ENCODE assay signal across 8 mouse cellular contexts in the genomic region with DNA sequence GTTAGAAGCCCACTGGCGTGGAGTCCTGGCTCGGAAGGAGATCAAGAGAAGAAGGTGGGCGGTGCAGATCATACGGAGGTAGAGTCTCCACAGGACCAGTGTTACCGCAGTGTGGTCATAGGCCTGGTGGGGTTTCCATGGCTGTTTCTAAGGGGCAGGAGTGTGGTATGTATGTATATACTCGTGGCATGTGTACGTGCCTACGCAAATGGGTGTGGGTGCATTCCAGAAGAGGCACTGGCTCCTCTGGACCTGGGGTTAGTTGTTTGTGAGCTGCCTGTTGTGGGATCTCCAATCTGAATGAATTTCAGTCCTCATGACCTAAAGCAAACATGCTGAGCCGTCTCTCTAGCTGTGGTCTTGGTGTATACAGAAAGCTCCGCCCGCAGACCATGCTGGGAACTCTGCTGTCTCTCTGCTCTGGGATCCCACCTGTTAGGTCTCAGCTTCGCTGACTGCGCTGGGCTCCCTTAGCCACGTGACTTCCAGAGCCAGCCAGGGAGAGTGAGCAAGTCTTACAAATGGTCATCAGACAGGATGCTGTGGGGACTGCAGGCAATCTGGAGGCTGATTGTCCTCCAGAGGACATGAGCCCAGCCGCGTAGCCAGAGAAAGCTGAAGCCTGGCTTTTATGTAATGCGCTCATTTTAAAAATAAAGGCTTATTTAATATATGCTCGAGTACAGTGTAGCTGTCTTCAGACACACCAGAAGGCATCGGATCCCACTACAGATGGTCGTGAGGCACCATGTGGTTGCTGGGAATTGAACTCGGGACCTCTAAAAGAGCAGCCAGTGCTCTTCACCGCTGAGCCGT. TPM values are rescaled to one million over a fixed set of nuclear protein-coding genes. Genes with fewer than 3 reads are reported as not detected.
DNase-seq lines count a peak whose midpoint lies in the region; ATAC-seq and TF ChIP-seq lines count a peak whose summit lies in the region.

No protein-coding gene starts in this region.

- H3K27me3 ChIP-seq in hindbrain, embryonic 16.5 days (replicated peaks; ENCODE audit: control insufficient read depth, insufficient read depth, low read length) = no peaks in the 10 kb centered on the region
- no peaks in the 10 kb centered on the region for H3K27me3 ChIP-seq in liver, embryonic 16.5 days (ENCODE audit: control insufficient read depth, insufficient read depth, low read depth, low read length)

- peak overlapping the region; percentile 89 for H3K27ac ChIP-seq in embryonic fibroblast, embryonic 13.5 days (ENCODE audit: insufficient read depth, low read length)
- H3K27ac ChIP-seq in hindbrain, embryonic 16.5 days (ENCODE audit: low read depth, low read length) = no peak overlapping the region
- no peak overlapping the region; the same call in none of the 2 replicates for H3K27ac ChIP-seq in liver, embryonic 16.5 days (ENCODE audit: low read length)

- peak; percentile 41; the same call in 1 of the 2 replicates for TF ChIP-seq POLR2A in embryonic fibroblast, embryonic 13.5 days (IDR thresholded peaks at IDR 0.05; ENCODE audit: low read depth, low read length)

- no peak overlapping the region for H3K4me2 ChIP-seq in hindbrain, embryonic 16.5 days (ENCODE audit: low read length)
- peak overlapping the region; percentile 31; the same call in 1 of the 2 replicates for H3K4me2 ChIP-seq in liver, embryonic 16.5 days (ENCODE audit: low read depth, low read length)

- no peak for TF ChIP-seq CTCF in embryonic fibroblast, embryonic 13.5 days (IDR thresholded peaks at IDR 0.05; ENCODE audit: borderline replicate concordance, insufficient read depth, low read length)

- intact Hi-C loops in gastrocnemius, postnatal 36 days (cut with DNase I) = loop anchor here (5.0 kb wide), 1 partner anchor 40 kb away; no protein-coding TSS in a partner anchor

- peak; percentile 41 for DNase-seq in urinary bladder, postnatal 14 days (ENCODE audit: low spot score)
- DNase-seq in urinary bladder, adult 2 months (ENCODE audit: low spot score) = no peak
- DNase-seq in right cerebral cortex, postnatal 36 days (ENCODE audit: low spot score in 2 of 2) = peak; percentile 43 to 56
- DNase-seq in urinary bladder, postnatal 36 days (ENCODE audit: low spot score in 2 of 2) = no peak
- DNase-seq in gastrocnemius, postnatal 36 days = no peak

- 51% methylated on average over 23 of the region's 23 CpGs for WGBS in hindbrain, embryonic 16.5 days
- 53% methylated on average over 23 of the region's 23 CpGs for WGBS in liver, embryonic 16.5 days (ENCODE audit: insufficient replicate concordance)

- H3K9me3 ChIP-seq in hindbrain, embryonic 16.5 days (ENCODE audit: control insufficient read depth, low read length) = no peaks in the 10 kb centered on the region
- H3K9me3 ChIP-seq in liver, embryonic 16.5 days (replicated peaks; ENCODE audit: control insufficient read depth, low read length) = no peaks in the 10 kb centered on the region

- H3K4me3 ChIP-seq in embryonic fibroblast, embryonic 13.5 days (ENCODE audit: insufficient read depth, low read length) = no peak overlapping the region
- H3K4me3 ChIP-seq in hindbrain, embryonic 16.5 days (ENCODE audit: low read length) = no peak overlapping the region
- 0 out of 2 replicates have a peak overlapping the region, but pooled peaks have one; percentile 2 for H3K4me3 ChIP-seq in liver, embryonic 16.5 days (ENCODE audit: low read depth, low read length)

- no peak overlapping the region for H3K9ac ChIP-seq in hindbrain, embryonic 16.5 days (ENCODE audit: low read depth, low read length)
- H3K9ac ChIP-seq in liver, embryonic 16.5 days (ENCODE audit: low read depth, low read length) = 0 out of 2 replicates have a peak overlapping the region, but pooled peaks have one; percentile 11

- ATAC-seq in hindbrain, embryonic 16.5 days = peak; percentile 59
- peak; percentile 49 for ATAC-seq in liver, embryonic 16.5 days (ENCODE audit: low read depth)

- no peaks in the 10 kb centered on the region for H3K4me1 ChIP-seq in embryonic fibroblast, embryonic 13.5 days (ENCODE audit: control insufficient read depth, insufficient read depth, low read length)
- peaks cover 9% of the 10 kb centered on the region for H3K4me1 ChIP-seq in hindbrain, embryonic 16.5 days (ENCODE audit: control insufficient read depth, insufficient read depth, low read depth, low read length)
- H3K4me1 ChIP-seq in liver, embryonic 16.5 days (ENCODE audit: control insufficient read depth, low read depth, low read length) = peaks cover 2% of the 10 kb centered on the region

- peaks cover 5% of the 10 kb centered on the region; the same call in 1 of the 2 replicates for H3K36me3 ChIP-seq in hindbrain, embryonic 16.5 days (ENCODE audit: control insufficient read depth, insufficient read depth, low read length)
- no peaks in the 10 kb centered on the region for H3K36me3 ChIP-seq in liver, embryonic 16.5 days (ENCODE audit: control insufficient read depth, insufficient read depth)

RNA-seq across cellular contexts. Expression of gene Kctd10, which starts 23.2 kb away (rescaled TPM):
- polyA plus RNA-seq in urinary bladder, adult 2 months (2012; rRNA removed) = 134 and 142 TPM in 2 replicates
- polyA plus RNA-seq in embryonic fibroblast, embryonic 13.5 days (2011; ENCODE audit: insufficient read length, low read depth, missing spikeins) = 165 and 206 TPM in 2 replicates
- polyA plus RNA-seq in hindbrain, embryonic 16.5 days (2015; fragmentation: Nextera tagmentation; extraction: Ambion mirVana) = 59.3 and 70.1 TPM in 2 replicates
- 21.9 and 22.8 TPM in 2 replicates for polyA plus RNA-seq in liver, embryonic 16.5 days (2015; fragmentation: Nextera tagmentation; extraction: Ambion mirVana)
- total RNA-seq in gastrocnemius, postnatal 36 days (2021) = 10 to 100 TPM; 14.1 to 16.6 TPM

RNA-seq across cellular contexts. Expression of gene Ube3b, which starts 23.3 kb away (rescaled TPM):
- polyA plus RNA-seq in urinary bladder, adult 2 months (2012; rRNA removed) = 35.2 and 38.5 TPM in 2 replicates
- 45.5 and 45.7 TPM in 2 replicates for polyA plus RNA-seq in embryonic fibroblast, embryonic 13.5 days (2011; ENCODE audit: insufficient read length, low read depth, missing spikeins)
- polyA plus RNA-seq in hindbrain, embryonic 16.5 days (2015; fragmentation: Nextera tagmentation; extraction: Ambion mirVana) = 36.7 and 45.4 TPM in 2 replicates
- polyA plus RNA-seq in liver, embryonic 16.5 days (2015; fragmentation: Nextera tagmentation; extraction: Ambion mirVana) = 16.9 and 21.2 TPM in 2 replicates
- 100 to 1,000 TPM; 107 to 118 TPM for total RNA-seq in gastrocnemius, postnatal 36 days (2021)

Comparison
In these comparisons a context has a peak if more than half of its experiments do, and no peak if none do; other contexts are left out.
1. DNase-seq: peak in urinary bladder, postnatal 14 days (single experiment) and right cerebral cortex, postnatal 36 days (2 of 2); none in urinary bladder, adult 2 months (single experiment), urinary bladder, postnatal 36 days (0 of 2) and gastrocnemius, postnatal 36 days (0 of 2).